Mouse (Mus musculus) forebrain, postnatal 0 days (tissue): Measurements from ENCODE around the gene Ptger3. TPM values are rescaled to one million over a fixed set of nuclear protein-coding genes. Genes with fewer than 3 reads are reported as not detected.

Source experiments
- ATAC-seq: fragments of 200-750 bp; cut with Nextera tagmentation; 2 replicates; pipeline ENCODE4 v1.8.0; 2017; ENCODE audit warnings: mild to moderate bottlenecking, moderate library complexity
- DNase-seq: peaks from one replicate; pipeline ENCODE4 v3.0.0-alpha.2; 2015
- H3K27ac ChIP-seq: fragments of 300-500 bp; sonication (generic); 2 replicates; pipeline ENCODE4 v1.5.1; 2014; ENCODE audit warnings: low read depth, mild to moderate bottlenecking, antibody characterized with exemption, low read length, moderate library complexity, mixed read lengths
- H3K27me3 ChIP-seq: fragments of 300-500 bp; sonication (generic); 2 replicates; pipeline ENCODE4 v1.6.1; 2014; ENCODE audit warnings: mild to moderate bottlenecking, low read length, mixed read lengths; ENCODE audit not compliant: insufficient read depth
- H3K36me3 ChIP-seq: fragments of 300-500 bp; sonication (generic); 2 replicates; pipeline ENCODE4 v1.6.1; 2014; ENCODE audit warnings: mild to moderate bottlenecking, moderate library complexity; ENCODE audit not compliant: insufficient read depth
- H3K4me1 ChIP-seq: fragments of 300-500 bp; sonication (generic); 2 replicates; pipeline ENCODE4 v1.6.1; 2014; ENCODE audit warnings: antibody characterized with exemption; ENCODE audit not compliant: insufficient read depth
- H3K4me2 ChIP-seq: fragments of 300-500 bp; sonication (generic); 2 replicates; pipeline ENCODE4 v1.6.1; 2014; ENCODE audit warnings: low read depth, mild to moderate bottlenecking, moderate library complexity
- H3K4me3 ChIP-seq: fragments of 300-500 bp; sonication (generic); 2 replicates; pipeline ENCODE4 v1.5.1; 2014; ENCODE audit warnings: low read depth, low read length, mixed read lengths
- H3K9ac ChIP-seq: fragments of 300-500 bp; sonication (generic); 2 replicates; pipeline ENCODE4 v1.6.1; 2014; ENCODE audit warnings: mild to moderate bottlenecking
- H3K9me3 ChIP-seq: fragments of 300-500 bp; sonication (generic); 2 replicates; pipeline ENCODE4 v1.6.1; 2016; ENCODE audit warnings: low read length
- CTCF ChIP-seq: sonication (generic); IDR thresholded peaks from 2 replicates; pipeline ENCODE4 v1.5.1; 2016; ENCODE audit warnings: antibody characterized with exemption, control low read depth, low read depth
- WGBS: fragments of 180-500 bp; shearing (Covaris S2); extraction: QIAGEN DNeasy Blood & Tissue Kit; methylation state at CpG from one replicate; pipeline ENCODE4 v1.1.7; 2014; 5-methylcytosine and 5-hydroxymethylcytosine counted together
- polyA plus RNA-seq: library from polyadenylated mRNA; unstranded; fragments of >200 nt; fragmentation: Nextera tagmentation; extraction: Ambion mirVana; gene quantifications from 2 replicates; pipeline ENCODE4 v1.2.1, GENCODE M21; 2015
- total RNA-seq: library from RNA; depleted of rRNA; stranded (reverse); fragments of >200 nt; gene quantifications from 2 replicates; pipeline ENCODE4 v1.2.3, GENCODE M21; 2014; rRNA removed

Ptger3 gene
- 9.6 and 9.8 TPM in 2 replicates for total RNA-seq
- 6.2 and 9.0 TPM in 2 replicates for polyA plus RNA-seq

GRCm38 (mm10) chr3:157566725-157567565, at the start of gene Ptger3:
Gene Ptger3 (plus strand): TSS chr3:157566892.
- peak within 1 kb of the TSS; percentile 86 for H3K4me2 ChIP-seq
- peaks cover 28% of the 10 kb centered on the region for H3K27me3 ChIP-seq
- H3K36me3 ChIP-seq, result no peaks in the 10 kb centered on the region
- TF ChIP-seq CTCF, result no peak
- peak within 1 kb of the TSS; percentile 54 for H3K9ac ChIP-seq
- DNase-seq (peak; percentile 37), ATAC-seq (peak; percentile 84)
- H3K4me1 ChIP-seq, result peaks cover 3% of the 10 kb centered on the region; the same call in 1 of the 2 replicates
- 2% methylated on average over 83 of the region's 84 CpGs for WGBS
- no peaks in the 10 kb centered on the region for H3K9me3 ChIP-seq
- no peak within 1 kb of the TSS for H3K27ac ChIP-seq
- peak within 1 kb of the TSS; percentile 48 for H3K4me3 ChIP-seq

GRCm38 (mm10) chr3:157517992-157518391, 48.7 kb upstream of the Ptger3 start:
- TF ChIP-seq CTCF, result no peak
- no peaks in the 10 kb centered on the region for H3K36me3 ChIP-seq
- H3K4me2 ChIP-seq, result no peak overlapping the region
- H3K9me3 ChIP-seq, result no peaks in the 10 kb centered on the region
- H3K9ac ChIP-seq, result no peak overlapping the region
- 69% methylated on average over 2 of the region's 2 CpGs for WGBS
- ATAC-seq (no peak), DNase-seq (no peak)
- no peaks in the 10 kb centered on the region for H3K4me1 ChIP-seq
- no peaks in the 10 kb centered on the region for H3K27me3 ChIP-seq
- no peak overlapping the region for H3K4me3 ChIP-seq
- H3K27ac ChIP-seq, result no peak overlapping the region

- Histone ChIP-seq H3K9ac (no peak overlapping the region), H3K27me3 (peaks cover 5% of the 10 kb centered on the region; the same call in 1 of the 2 replicates), H3K4me3 (no peak overlapping the region), H3K4me1 (no peaks in the 10 kb centered on the region), H3K4me2 (no peak overlapping the region), H3K27ac (no peak overlapping the region), H3K9me3 (no peaks in the 10 kb centered on the region), H3K36me3 (no peaks in the 10 kb centered on the region)
- 2% methylated on average over 1 of the region's 1 CpGs for WGBS
- ATAC-seq (peak; percentile 91), DNase-seq (peak; percentile 88)
- peak; percentile 88 for TF ChIP-seq CTCF
Measured at GRCm38 (mm10) chr3:157520433-157520832, 46.3 kb upstream of the Ptger3 start.

- H3K4me1 ChIP-seq, result no peaks in the 10 kb centered on the region
- ATAC-seq (no peak), DNase-seq (no peak)
- peaks cover 7% of the 10 kb centered on the region; the same call in 1 of the 2 replicates for H3K27me3 ChIP-seq
- H3K9ac ChIP-seq, result no peak overlapping the region
- TF ChIP-seq CTCF, result no peak
- H3K9me3 ChIP-seq, result no peaks in the 10 kb centered on the region
- H3K27ac ChIP-seq, result no peak overlapping the region
- no peaks in the 10 kb centered on the region for H3K36me3 ChIP-seq
- 42% methylated on average over 1 of the region's 1 CpGs for WGBS
- no peak overlapping the region for H3K4me3 ChIP-seq
- no peak overlapping the region for H3K4me2 ChIP-seq
Measured at GRCm38 (mm10) chr3:157523834-157524233, 42.9 kb upstream of the Ptger3 start.

GRCm38 (mm10) chr3:157531585-157531984, 35.1 kb upstream of the Ptger3 start:
- Histone ChIP-seq H3K4me3 (no peak overlapping the region), H3K4me1 (peaks cover 10% of the 10 kb centered on the region; the same call in 1 of the 2 replicates), H3K9me3 (no peaks in the 10 kb centered on the region), H3K27me3 (peaks cover 34% of the 10 kb centered on the region), H3K27ac (no peak overlapping the region), H3K4me2 (no peak overlapping the region), H3K9ac (no peak overlapping the region), H3K36me3 (no peaks in the 10 kb centered on the region)
- DNase-seq (no peak), ATAC-seq (no peak)
- TF ChIP-seq CTCF, result no peak
- WGBS, result 76% methylated on average over 2 of the region's 2 CpGs

- peaks cover 6% of the 10 kb centered on the region for H3K36me3 ChIP-seq
- peak within 1 kb of the TSS; percentile 67 for H3K4me2 ChIP-seq
- H3K27me3 ChIP-seq, result peaks cover 29% of the 10 kb centered on the region
- DNase-seq (peak; percentile 96), ATAC-seq (peak; percentile 97)
- under 1% methylated on average over 83 of the region's 91 CpGs for WGBS
- no peaks in the 10 kb centered on the region for H3K9me3 ChIP-seq
- H3K9ac ChIP-seq, result peak within 1 kb of the TSS; percentile 89
- H3K4me1 ChIP-seq, result peaks cover 14% of the 10 kb centered on the region; the same call in 1 of the 2 replicates
- peak within 1 kb of the TSS; percentile 87 for H3K4me3 ChIP-seq
- TF ChIP-seq CTCF, result 0 out of 2 replicates have a peak, but pooled peaks have one; percentile 10
- peak within 1 kb of the TSS; percentile 93 for H3K27ac ChIP-seq
Measured at GRCm38 (mm10) chr3:157533964-157534785, 32.5 kb upstream of the Ptger3 start, which contains the start of gene Zranb2. Gene Zranb2 (plus strand): TSS chr3:157534160.
